Mouse (Mus musculus) kidney, postnatal 14 days (tissue): ENCODE data around the gene Ptgir.
A peak's percentile ranks its signal among the peaks of the same experiment; 100 is the strongest.

Experiments used
- DNase-seq: peaks from one replicate; pipeline ENCODE4 v3.0.0; 2022; ENCODE audit warnings: mixed read lengths

Ptgir gene

GRCm38 (mm10) chr7:16892352-16892730, 13.9 kb upstream of the Ptgir start:
- DNase-seq = no peak

- no peak for DNase-seq
These were observed 12.7 kb upstream of the Ptgir start for GRCm38 (mm10) chr7:16893612-16894011.

GRCm38 (mm10) chr7:16894279-16894678, 12.0 kb upstream of the Ptgir start:
- no peak for DNase-seq

- DNase-seq = peak; percentile 82
These were observed 11.3 kb upstream of the Ptgir start for GRCm38 (mm10) chr7:16895000-16895399.

DNA sequence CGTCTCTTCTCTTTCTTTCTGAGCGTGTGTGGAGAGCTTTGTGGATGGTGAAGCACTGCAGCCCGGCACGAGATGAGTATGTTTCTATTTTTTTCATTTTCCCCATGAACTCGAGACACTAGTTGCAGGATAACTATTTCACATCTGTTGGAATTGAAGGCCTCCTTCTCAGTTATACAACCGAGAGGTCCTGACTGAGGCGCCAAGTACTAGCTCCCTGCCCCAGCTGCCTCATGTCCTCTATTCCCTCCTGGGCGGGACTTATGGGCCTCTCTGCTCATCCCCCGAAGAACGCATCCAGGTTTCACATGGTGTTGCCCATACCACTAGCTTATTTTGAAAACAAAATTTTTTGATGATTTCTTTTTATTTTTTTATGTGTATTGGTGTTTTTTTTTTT, 10.8 kb upstream of the Ptgir start:
- DNase-seq = no peak

- DNase-seq = no peak
These were observed 5.8 kb upstream of the Ptgir start for GRCm38 (mm10) chr7:16900526-16900925.

DNA sequence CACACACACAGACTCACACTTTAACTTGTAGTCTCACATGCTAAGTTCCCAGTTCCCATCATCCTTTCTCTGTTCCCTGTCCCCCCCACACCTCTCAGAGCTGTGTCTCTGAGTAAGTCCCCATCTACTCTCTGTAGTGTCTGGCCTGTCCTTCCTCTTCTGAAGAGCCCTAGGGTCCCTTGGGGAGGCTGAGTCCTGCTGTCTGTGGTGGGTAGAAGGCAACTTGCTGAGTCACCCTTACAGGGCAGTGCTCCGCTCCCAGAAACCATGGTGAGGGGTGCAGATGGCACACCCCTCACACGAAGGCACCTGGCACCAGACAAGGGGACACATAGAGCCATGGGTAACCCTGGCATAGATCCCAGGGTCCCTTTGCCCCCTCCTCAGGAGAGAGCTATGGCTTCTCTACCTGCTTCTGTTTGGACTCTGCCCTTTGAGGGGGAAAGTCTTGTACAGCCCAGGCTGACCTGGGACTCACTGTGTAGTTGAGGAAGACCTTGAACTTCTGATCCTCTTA, 2.8 kb upstream of the Ptgir start:
- DNase-seq = no peak

- DNase-seq = no peak
These were observed 2.1 kb upstream of the Ptgir start for GRCm38 (mm10) chr7:16904120-16904675.

DNA sequence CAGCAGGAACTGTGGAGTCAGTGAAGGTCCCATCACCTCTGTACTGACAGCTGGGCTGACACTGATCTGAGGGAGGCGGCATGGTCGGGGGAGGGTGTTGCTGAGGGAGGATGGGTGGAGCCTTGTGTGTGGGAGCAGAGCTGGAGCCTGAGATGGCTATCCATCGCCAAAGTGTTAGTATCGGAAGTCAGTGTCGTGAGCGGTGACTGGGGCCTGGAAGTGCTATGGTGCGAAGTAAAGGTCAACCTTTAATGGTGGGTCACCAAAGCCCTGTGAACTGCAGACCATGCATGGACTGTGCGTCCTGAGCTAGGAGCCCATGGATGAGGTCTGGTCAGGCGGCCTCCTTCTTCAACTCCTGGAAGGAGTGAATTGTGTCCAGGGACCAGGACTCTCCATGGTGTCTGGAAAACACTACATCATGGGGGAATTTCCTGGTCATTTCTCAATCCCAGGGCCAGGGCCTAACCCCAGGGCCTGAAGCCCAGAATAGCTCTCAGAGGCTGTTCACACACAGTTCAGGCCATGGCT, 734 bp upstream of the Ptgir start:
- DNase-seq = no peak

GRCm38 (mm10) chr7:16906889-16907559, 734 bp downstream of the Ptgir start:
- no peak for DNase-seq

GRCm38 (mm10) chr7:16907842-16908241, 1.6 kb downstream of the Ptgir start:
- no peak for DNase-seq

- DNase-seq = no peak
These were observed 2.1 kb downstream of the Ptgir start for GRCm38 (mm10) chr7:16908367-16908766.

GRCm38 (mm10) chr7:16908859-16909258, 2.6 kb downstream of the Ptgir start:
- DNase-seq = no peak

GRCm38 (mm10) chr7:16909909-16910308, 3.6 kb downstream of the Ptgir start:
- DNase-seq = no peak

- DNase-seq = no peak
These were observed 5.6 kb downstream of the Ptgir start for GRCm38 (mm10) chr7:16911904-16912303.

DNA sequence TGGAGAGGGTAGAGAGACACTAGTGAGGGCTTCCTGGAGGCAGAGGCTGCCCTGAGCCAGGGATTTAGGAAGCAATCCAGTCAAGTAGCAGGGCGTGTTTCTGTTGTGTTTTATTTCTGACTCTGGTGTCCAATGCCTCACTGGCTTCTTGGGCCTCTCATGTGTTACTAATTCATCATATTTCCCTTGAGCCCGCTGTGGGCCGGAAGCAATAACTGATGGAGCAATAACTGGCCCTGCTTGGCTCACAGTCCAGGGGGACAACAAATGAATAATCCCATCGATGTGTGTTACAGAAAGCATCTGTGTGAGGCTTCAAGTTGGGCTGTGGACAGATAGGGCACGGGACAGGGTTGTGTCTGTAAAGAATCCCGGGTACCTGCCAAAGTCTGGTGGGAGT, 6.1 kb downstream of the Ptgir start:
- DNase-seq = no peak

GRCm38 (mm10) chr7:16913806-16914452, 7.6 kb downstream of the Ptgir start:
- DNase-seq = peak; percentile 82

DNA sequence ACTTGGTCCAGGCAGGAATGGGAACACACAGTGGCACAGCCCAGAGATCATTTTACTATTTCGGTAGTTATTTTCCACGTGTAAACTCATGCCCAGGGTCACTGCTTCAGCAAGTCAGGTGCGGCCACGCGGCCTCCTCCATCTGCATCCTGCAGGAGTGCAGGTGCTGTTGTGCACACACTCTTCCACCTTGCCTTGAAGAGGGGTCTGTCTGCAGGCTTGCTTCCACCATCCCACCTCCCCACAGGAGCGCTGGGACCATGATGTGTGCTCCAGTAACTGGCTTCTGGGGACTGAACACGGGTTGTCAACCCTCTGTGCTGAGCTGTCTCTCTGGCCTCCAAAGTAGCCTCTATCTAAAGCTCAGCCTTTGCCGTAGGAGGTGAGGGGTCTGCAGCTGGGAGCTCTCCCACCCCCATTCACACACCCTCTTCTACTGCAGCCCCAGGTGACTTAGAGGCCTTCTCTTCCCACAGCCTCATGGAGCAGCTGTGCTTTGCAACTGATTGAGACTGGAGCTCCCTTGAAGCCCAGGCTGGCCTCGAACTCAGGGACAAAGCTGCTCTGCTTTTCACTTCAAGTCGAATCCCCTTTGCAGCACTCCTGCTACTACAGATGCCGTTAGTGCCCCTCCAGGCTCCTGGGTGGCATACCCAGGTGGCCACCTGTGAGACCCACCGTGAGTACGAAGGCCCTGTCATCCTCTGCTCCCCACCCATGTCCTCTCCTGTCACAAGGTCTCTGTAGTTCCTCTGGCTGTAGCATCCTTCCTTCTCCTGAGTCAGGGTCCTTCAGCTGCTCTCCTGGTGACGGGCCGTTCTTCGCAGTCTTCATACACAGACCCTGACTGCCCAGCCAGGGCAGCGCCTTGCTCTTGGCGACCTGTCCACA, 8.4 kb downstream of the Ptgir start:
- no peak for DNase-seq

DNA sequence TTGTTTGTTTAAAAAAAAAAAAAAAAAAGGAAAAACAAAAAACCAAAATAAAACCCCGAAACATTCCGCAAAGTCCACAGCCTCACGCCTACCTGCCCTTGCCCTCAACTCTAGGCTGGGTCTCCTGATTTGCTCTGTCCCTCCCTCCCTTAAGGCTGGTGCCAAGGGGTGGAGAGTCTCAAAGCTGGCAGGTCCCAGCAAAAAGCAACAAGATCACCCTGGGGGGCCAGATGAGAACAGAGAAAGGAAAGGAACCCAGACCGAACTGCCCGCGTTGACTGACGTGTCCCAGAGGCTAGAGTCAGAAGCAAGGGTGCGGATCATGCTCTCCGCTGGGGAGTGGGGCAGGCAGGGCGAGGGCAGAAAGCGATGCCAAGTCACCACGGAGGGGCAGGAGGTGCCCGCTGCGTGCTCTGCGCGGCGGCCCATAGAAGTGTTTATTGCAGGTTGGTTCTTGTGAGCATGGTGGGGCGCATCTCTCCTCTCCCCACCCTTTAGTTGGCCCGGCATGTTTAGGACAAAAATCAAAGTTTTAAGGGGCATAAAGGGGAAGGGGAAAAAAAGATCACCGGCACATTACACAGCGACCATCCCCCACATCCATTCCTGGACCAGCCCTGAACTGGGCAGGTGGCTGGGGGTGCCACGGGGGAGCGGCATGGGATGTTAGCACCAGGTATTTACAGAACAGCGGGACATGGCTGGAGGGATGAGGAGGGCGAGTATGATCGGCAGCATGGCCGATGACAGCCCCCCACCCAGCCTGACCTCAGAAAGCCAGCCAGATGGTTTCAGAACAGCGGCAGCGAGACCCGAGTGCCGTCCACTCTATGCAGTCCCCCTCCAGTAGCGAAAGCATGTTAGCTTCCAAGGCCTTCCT, 9.4 kb downstream of the Ptgir start:
- no peak for DNase-seq

DNA sequence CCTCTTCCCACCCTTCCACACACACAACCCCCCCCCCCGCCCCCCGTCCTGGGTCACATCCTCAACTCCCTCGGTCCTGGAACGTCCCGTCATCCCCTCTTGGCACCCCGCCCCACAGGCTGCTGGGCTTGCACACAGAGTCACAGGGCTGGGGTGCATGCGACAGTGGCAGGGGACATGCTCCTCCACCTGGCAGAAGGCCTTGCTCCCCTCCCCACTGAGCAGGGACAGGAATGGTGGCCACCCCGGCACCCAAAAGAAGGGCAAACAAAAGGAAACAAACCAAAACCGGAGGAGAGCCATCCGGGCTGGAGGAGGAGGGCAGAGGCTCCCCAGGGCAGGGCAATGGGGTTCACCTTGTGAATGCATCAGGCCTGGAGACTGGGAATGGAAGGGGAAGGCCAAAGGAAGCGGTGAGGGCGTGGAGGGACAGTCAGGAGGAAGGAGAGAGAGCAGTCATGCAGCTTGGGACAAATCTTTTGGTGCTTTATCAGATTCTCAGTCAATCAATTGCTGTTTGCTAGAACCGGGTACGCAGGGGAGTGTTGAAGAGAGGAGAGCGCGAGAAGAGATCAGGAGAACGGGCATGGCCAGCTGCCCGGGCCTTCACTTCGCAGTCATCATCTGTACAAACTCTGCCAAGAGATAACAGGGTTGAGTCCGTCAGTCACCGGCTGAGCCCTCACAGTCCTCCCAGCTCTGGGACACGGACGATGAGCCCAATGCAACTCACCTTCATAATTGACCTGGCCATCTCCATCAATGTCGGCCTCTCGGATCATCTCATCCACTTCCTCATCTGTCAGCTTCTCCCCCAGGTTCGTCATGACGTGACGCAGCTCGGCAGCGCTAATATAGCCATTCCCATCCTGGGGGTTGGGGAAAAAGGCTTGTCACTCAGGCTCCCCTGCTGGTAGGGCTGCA, 10.3 kb downstream of the Ptgir start:
- peak; percentile 57 for DNase-seq

DNA sequence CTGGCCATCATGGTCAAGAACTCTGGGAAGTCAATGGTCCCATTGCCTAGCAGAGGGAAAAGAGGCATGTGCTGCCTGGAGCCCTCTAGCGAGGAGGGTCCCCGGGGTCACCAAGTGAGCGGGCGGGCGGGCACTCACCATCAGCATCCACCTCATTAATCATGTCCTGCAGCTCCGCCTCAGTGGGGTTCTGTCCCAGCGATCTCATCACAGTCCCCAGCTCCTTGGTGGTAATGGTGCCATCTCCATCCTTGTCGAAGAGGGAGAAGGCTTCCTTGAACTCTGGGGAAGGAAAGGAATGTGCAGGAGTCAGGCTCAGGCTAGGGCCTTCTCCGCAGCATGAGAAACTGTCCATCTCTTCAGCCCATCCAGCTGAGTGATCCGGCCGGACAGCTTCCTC, 11.2 kb downstream of the Ptgir start:
- DNase-seq = no peak
